Mouse (Mus musculus): Measurements from ENCODE around the gene Olfr345. TPM values are rescaled to one million over a fixed set of nuclear protein-coding genes. Genes with fewer than 3 reads are reported as not detected.

Olfr345 gene
- total RNA-seq (2015) (not detected in 2 replicates), total RNA-seq (2017) (not detected in 2 replicates)

DNA sequence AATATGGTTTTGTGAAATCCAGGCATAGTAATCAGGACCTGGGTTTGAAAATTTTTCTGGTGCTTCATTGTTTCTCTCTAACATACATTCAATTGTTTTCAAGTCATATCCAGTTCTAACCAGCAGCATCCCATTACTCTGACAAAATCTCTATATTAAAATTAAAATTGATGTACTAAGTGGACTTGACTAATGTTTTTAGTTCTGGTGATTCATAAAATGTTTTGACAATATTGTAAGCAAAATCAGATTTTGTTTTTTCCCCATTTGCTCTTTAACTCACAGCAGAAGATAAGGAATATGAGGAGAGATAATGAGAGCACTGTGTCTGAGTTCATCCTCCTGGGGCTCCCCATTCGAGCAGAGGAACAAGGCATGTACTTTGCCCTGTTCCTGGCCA lies at the start of gene Olfr345:
TSS of gene Olfr345 (plus strand) at position 301 of the 400 bp plus-strand sequence.
- ATAC-seq (ENCODE audit: poor library complexity, severe bottlenecking) = no peak

DNA sequence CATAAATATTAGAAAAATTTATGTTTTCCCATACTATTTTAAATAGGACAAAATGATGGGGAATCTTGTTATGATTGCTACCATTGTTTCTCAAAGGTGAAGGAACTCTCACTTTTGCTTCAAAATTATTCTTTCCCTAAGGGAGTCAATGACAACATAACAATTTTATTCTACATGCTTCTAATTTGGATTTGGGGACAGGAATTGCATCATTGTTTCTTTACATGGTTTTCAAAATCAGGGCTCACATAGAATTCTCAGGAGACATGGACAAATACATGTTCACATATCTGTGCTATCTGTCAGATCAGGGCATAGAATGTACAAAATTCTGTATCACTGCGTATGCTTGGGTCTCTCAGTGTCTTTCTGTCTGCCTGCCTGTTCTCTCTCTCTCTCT lies 45.6 kb downstream of the Olfr345 start, which contains the start of gene Olfr346:
TSS of gene Olfr346 (plus strand) at position 301 of the 400 bp plus-strand sequence.
- ATAC-seq (ENCODE audit: poor library complexity, severe bottlenecking) = no peak

Other genes with a start within 250 kb of the Olfr345 start
- not detected in 2 replicates for gene Olfr339, start 221.1 kb upstream of the Olfr345 start, total RNA-seq (2015)
- not detected in 2 replicates for gene Olfr339, start 221.1 kb upstream of the Olfr345 start, total RNA-seq (2017)
- not detected in 2 replicates for gene Olfr340, start 187.5 kb upstream of the Olfr345 start, total RNA-seq (2015)
- gene Olfr340, start 187.5 kb upstream of the Olfr345 start, total RNA-seq (2017) = not detected in 2 replicates
- gene Olfr341, start 157.6 kb upstream of the Olfr345 start, total RNA-seq (2015) = not detected in 2 replicates
- gene Olfr341, start 157.6 kb upstream of the Olfr345 start, total RNA-seq (2017) = not detected in 2 replicates
- not detected in 2 replicates for gene Olfr342, start 115.0 kb upstream of the Olfr345 start, total RNA-seq (2015)
- not detected in 2 replicates for gene Olfr342, start 115.0 kb upstream of the Olfr345 start, total RNA-seq (2017)
- gene Olfr344, start 73.4 kb upstream of the Olfr345 start, total RNA-seq (2015) = not detected in 2 replicates
- not detected in 2 replicates for gene Olfr344, start 73.4 kb upstream of the Olfr345 start, total RNA-seq (2017)
- gene Olfr346, start 45.7 kb downstream of the Olfr345 start, total RNA-seq (2015) = not detected in 2 replicates
- not detected in 2 replicates for gene Olfr346, start 45.7 kb downstream of the Olfr345 start, total RNA-seq (2017)
- not detected in 2 replicates for gene Olfr347, start 91.9 kb downstream of the Olfr345 start, total RNA-seq (2015)
- gene Olfr347, start 91.9 kb downstream of the Olfr345 start, total RNA-seq (2017) = not detected in 2 replicates
- not detected in 2 replicates for gene Olfr348, start 144.2 kb downstream of the Olfr345 start, total RNA-seq (2015)
- not detected in 2 replicates for gene Olfr348, start 144.2 kb downstream of the Olfr345 start, total RNA-seq (2017)
- gene Olfr50, start 150.5 kb downstream of the Olfr345 start, total RNA-seq (2015) = not detected in 2 replicates
- gene Olfr50, start 150.5 kb downstream of the Olfr345 start, total RNA-seq (2017) = not detected in 2 replicates
- gene Olfr3, start 177.0 kb downstream of the Olfr345 start, total RNA-seq (2015) = not detected in 2 replicates
- not detected in 2 replicates for gene Olfr3, start 177.0 kb downstream of the Olfr345 start, total RNA-seq (2017)
- gene Olfr350, start 206.3 kb downstream of the Olfr345 start, total RNA-seq (2015) = not detected in 2 replicates
- not detected in 2 replicates for gene Olfr350, start 206.3 kb downstream of the Olfr345 start, total RNA-seq (2017)
- gene Olfr351, start 222.6 kb downstream of the Olfr345 start, total RNA-seq (2015) = not detected in 2 replicates
- gene Olfr351, start 222.6 kb downstream of the Olfr345 start, total RNA-seq (2017) = not detected in 2 replicates
- not detected in 2 replicates for gene Olfr352, start 228.4 kb downstream of the Olfr345 start, total RNA-seq (2015)
- gene Olfr352, start 228.4 kb downstream of the Olfr345 start, total RNA-seq (2017) = not detected in 2 replicates

All from megakaryocyte, adult 5-6 weeks (primary cell).